Mouse (Mus musculus) stomach, embryonic 14.5 days (tissue): ENCODE measurements at regions not wholly inside any gene's neighbourhood (a gene's known extent, or its start where the extent isn't known, plus 50 kb on each side); places are given as distances from the start of the nearest gene placed in this dataset.

Experiments used
- ATAC-seq: fragments of 200-750 bp; cut with Nextera tagmentation; 2 replicates; pipeline ENCODE4 v1.8.0; 2017; ENCODE audit warnings: low read depth, moderate TSS enrichment; ENCODE audit not compliant: insufficient number of reproducible peaks, insufficient read depth, low FRiP score
- H3K27ac ChIP-seq: fragments of 300-500 bp; sonication (generic); 2 replicates; pipeline ENCODE4 v1.5.1; 2014; ENCODE audit warnings: mild to moderate bottlenecking, low read length, moderate library complexity, mixed read lengths
- H3K27me3 ChIP-seq: fragments of 300-500 bp; sonication (generic); 2 replicates; pipeline ENCODE4 v1.6.1; 2014; ENCODE audit warnings: low read length, control low read depth, mixed read lengths; ENCODE audit not compliant: control insufficient read depth, insufficient read depth
- H3K36me3 ChIP-seq: fragments of 300-500 bp; sonication (generic); 2 replicates; pipeline ENCODE4 v1.6.1; 2014; ENCODE audit warnings: mild to moderate bottlenecking, control low read depth, low read length, moderate library complexity, mixed read lengths; ENCODE audit not compliant: control insufficient read depth, insufficient read depth
- H3K4me1 ChIP-seq: fragments of 300-500 bp; sonication (generic); 2 replicates; pipeline ENCODE4 v1.6.1; 2014; ENCODE audit warnings: low read length, control low read depth, mixed read lengths; ENCODE audit not compliant: control insufficient read depth, insufficient read depth
- H3K4me2 ChIP-seq: fragments of 300-500 bp; sonication (generic); replicated peaks from 2 replicates; pipeline ENCODE4 v1.6.1; 2014; ENCODE audit warnings: low read depth, low read length, control low read depth
- H3K4me3 ChIP-seq: fragments of 300-500 bp; sonication (generic); 2 replicates; pipeline ENCODE4 v1.5.1; 2014; ENCODE audit warnings: low read depth, low read length, control low read depth
- H3K9ac ChIP-seq: fragments of 300-500 bp; sonication (generic); replicated peaks from 2 replicates; pipeline ENCODE4 v1.6.1; 2014; ENCODE audit warnings: low read depth, mild to moderate bottlenecking, control low read depth, low read length, moderate library complexity, mixed read lengths
- H3K9me3 ChIP-seq: fragments of 300-500 bp; sonication (generic); 2 replicates; pipeline ENCODE4 v1.6.1; 2016; ENCODE audit warnings: low read depth, low read length, control low read depth; ENCODE audit not compliant: control insufficient read depth
- WGBS: fragments of 180-500 bp; shearing (Covaris S2); extraction: QIAGEN DNeasy Blood & Tissue Kit; methylation state at CpG from one replicate; pipeline ENCODE4 v1.1.7; 2014; 5-methylcytosine and 5-hydroxymethylcytosine counted together

DNA sequence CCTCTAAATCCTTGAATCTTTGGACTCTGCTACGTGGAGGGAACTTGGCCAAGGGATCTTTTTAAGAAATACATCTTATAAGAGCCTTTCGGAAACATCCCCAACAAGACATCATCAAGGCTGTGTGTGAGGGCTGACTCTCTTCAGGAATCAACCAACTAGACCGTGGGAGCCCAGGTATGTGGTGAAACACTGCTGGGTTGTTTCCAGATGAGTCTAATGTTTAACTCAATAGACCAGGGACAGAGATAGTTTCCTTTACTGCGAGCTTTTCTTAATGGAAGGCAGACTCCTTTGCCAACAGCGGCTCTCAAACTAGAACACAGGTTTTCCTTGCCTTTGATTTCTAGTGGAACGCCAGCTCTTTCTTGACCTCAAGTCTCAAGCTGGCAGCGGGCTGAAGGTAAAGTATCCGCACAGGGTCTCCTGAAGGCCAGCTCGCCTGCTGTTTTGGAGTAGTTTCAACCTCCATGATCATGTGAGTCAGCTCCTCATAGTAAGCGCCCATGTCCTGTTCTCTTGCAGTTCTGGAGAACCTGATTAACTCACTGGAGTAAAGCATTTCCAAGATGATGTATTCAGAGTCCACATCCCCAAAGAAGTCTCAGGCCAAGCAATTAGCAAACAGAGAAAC, 345.7 kb upstream of the Prkcq start:
- Histone ChIP-seq H3K36me3 (no peaks in the 10 kb centered on the region), H3K4me2 (peak overlapping the region; percentile 44), H3K9me3 (no peaks in the 10 kb centered on the region), H3K4me1 (no peaks in the 10 kb centered on the region), H3K27ac (no peak overlapping the region), H3K27me3 (no peaks in the 10 kb centered on the region), H3K4me3 (peak overlapping the region; percentile 34), H3K9ac (no peak overlapping the region)
- ATAC-seq: no peak
- 69% methylated on average over 10 of the region's 10 CpGs for WGBS

DNA sequence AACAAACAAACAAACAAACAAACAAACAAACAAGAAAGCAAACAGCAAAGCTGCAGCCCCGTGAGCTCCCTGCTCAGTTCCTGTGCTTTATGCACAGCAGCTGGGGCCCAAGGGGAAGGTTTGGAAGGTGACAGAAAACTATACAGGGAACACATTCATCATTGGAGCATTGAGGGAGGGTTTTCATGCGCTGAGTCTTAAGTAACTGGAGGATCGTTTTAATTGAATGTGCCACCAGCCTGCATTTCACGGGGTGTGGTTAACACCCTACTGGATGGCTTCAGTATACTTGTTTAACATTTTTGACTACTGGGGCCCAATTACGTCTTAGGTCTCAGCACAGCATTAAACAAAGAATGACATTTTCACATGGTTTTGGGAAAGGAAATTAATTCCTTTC, 331.9 kb upstream of the Prkcq start:
- WGBS: 34% methylated on average over 5 of the region's 5 CpGs
- no peak overlapping the region for H3K4me3 ChIP-seq
- H3K9ac ChIP-seq: no peak overlapping the region
- no peak overlapping the region for H3K27ac ChIP-seq
- H3K9me3 ChIP-seq: peaks cover 6% of the 10 kb centered on the region; the same call in 1 of the 2 replicates
- H3K4me1 ChIP-seq: no peaks in the 10 kb centered on the region
- no peaks in the 10 kb centered on the region for H3K36me3 ChIP-seq
- H3K27me3 ChIP-seq: no peaks in the 10 kb centered on the region
- no peak overlapping the region for H3K4me2 ChIP-seq
- ATAC-seq: no peak

DNA sequence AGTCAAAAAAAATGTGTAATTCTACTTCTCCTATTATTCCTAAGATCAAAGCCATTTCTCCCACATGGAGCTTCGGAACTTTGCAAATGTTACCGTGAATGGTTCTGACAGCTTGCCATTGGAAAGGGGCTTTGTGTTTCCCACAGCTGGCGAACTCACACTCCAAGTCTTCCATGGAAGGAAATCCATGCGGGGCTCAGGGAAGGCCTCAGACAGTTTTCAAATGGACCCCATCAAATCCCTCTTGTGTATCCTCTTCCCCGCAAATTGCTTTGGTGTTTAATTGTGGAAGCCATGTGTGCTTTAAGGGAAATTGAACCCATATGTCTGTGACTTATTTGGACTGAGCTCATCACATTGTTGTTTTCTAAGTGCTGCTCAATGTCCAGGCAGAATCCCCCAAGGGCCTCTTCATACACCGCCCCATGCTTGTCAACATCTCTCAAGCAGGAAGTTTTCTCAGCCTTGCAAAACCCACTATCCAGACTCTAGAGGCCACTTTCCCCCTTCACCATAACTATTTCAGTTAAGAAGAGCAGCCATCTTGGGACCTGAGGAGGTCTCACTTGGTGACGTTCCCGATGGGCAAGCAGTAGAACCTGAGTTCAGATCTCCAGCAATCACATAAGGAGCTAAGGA, 310.1 kb upstream of the Prkcq start:
- Histone ChIP-seq H3K27ac (no peak overlapping the region), H3K4me1 (no peaks in the 10 kb centered on the region), H3K9ac (no peak overlapping the region), H3K4me2 (no peak overlapping the region), H3K4me3 (no peak overlapping the region), H3K27me3 (no peaks in the 10 kb centered on the region), H3K36me3 (no peaks in the 10 kb centered on the region), H3K9me3 (no peaks in the 10 kb centered on the region)
- ATAC-seq: no peak
- WGBS: 82% methylated on average over 8 of the region's 8 CpGs

DNA sequence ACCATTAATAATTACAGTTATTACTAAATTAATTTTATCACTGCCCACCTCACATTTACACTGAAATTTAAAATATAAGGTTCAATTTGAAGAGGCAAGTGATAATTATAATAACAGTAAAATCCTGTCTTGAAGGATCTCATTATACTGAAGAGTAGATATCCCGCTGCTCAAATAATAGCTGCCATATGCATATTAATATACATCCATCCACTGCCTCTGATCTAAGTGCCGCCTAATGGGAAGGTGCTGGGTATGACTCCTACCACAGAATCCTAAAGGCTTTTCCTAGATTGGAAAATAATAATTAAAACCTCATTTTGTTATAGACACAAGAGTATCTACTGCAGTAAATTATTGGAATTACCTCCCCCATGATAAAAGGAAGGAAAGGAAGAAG, 307.5 kb upstream of the Prkcq start:
- no peak overlapping the region for H3K4me2 ChIP-seq
- no peaks in the 10 kb centered on the region for H3K9me3 ChIP-seq
- 86% methylated on average over 2 of the region's 2 CpGs for WGBS
- no peaks in the 10 kb centered on the region for H3K27me3 ChIP-seq
- no peak overlapping the region for H3K9ac ChIP-seq
- no peaks in the 10 kb centered on the region for H3K4me1 ChIP-seq
- H3K36me3 ChIP-seq: no peaks in the 10 kb centered on the region
- no peak overlapping the region for H3K27ac ChIP-seq
- no peak overlapping the region for H3K4me3 ChIP-seq
- ATAC-seq: no peak

DNA sequence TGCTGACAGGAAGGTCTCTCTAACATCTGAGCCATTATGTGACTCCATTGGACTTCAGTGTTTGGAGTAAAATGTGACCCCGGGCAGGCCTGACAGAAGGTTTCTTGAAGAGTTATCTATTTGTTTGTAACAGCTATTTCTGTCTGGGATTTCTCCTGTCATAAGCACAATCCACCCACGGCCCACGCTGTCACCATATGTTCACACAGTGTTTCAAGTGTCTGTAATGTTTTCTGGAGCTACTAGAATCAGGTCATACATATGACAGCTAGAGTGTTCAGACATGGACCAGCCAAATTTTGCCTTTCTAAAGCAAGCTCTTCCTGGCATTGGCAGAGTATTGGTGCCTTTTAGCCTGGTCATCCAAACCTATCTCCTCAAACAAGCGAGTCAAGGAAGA, 297.6 kb upstream of the Prkcq start:
- H3K9ac ChIP-seq: no peak overlapping the region
- no peak for ATAC-seq
- H3K36me3 ChIP-seq: no peaks in the 10 kb centered on the region
- H3K4me1 ChIP-seq: no peaks in the 10 kb centered on the region
- no peak overlapping the region for H3K27ac ChIP-seq
- no peaks in the 10 kb centered on the region for H3K27me3 ChIP-seq
- WGBS: 82% methylated on average over 4 of the region's 4 CpGs
- no peaks in the 10 kb centered on the region for H3K9me3 ChIP-seq
- no peak overlapping the region for H3K4me2 ChIP-seq
- H3K4me3 ChIP-seq: no peak overlapping the region

DNA sequence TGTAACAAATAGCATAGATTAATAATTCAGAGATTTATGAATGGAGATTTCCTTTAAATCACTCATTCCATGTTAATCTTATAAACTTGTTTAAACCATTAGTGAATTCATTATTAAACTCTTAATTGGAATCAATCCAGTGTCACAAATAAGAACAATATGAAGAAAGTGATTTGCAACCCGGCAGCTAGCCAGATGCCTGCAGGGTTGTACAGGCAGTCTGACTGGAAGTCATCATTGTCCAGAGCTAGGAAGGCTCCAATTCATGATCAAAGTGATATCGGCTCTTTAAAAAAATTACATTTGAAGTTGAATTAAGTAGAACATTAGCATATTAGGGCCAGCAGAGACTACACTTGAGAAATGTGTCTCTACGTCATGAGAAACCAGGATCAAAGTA, 270.0 kb upstream of the Prkcq start:
- no peaks in the 10 kb centered on the region for H3K4me1 ChIP-seq
- H3K27ac ChIP-seq: no peak overlapping the region
- ATAC-seq: no peak
- no peaks in the 10 kb centered on the region for H3K9me3 ChIP-seq
- 91% methylated on average over 3 of the region's 3 CpGs for WGBS
- no peak overlapping the region for H3K4me2 ChIP-seq
- no peak overlapping the region for H3K4me3 ChIP-seq
- no peaks in the 10 kb centered on the region for H3K36me3 ChIP-seq
- no peak overlapping the region for H3K9ac ChIP-seq
- H3K27me3 ChIP-seq: no peaks in the 10 kb centered on the region

DNA sequence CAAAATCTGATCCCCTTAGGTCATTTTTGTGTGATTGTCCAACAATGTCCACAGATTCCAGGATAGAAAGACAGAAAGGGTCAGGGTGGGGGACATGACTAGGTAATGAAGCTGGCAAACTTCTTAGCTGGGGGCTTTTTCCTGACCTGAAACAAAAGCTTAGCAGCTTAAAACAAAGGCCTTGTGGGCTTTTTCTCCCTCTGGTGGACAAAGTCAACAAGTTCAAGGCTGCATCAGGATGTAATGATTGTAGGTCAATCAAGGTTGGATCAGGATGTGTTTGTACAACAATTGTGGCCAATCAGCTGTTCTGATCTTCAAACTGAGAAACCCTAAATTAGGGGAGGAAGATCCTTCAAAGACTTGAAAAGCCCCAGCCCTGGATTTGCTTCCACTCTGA, 252.0 kb upstream of the Prkcq start:
- H3K4me2 ChIP-seq: no peak overlapping the region
- 0 out of 2 replicates have a peak, but pooled peaks cover 3% of the 10 kb centered on the region for H3K4me1 ChIP-seq
- H3K27ac ChIP-seq: no peak overlapping the region
- H3K9ac ChIP-seq: no peak overlapping the region
- H3K9me3 ChIP-seq: no peaks in the 10 kb centered on the region
- ATAC-seq: no peak
- no peaks in the 10 kb centered on the region for H3K27me3 ChIP-seq
- H3K36me3 ChIP-seq: no peaks in the 10 kb centered on the region
- H3K4me3 ChIP-seq: no peak overlapping the region

DNA sequence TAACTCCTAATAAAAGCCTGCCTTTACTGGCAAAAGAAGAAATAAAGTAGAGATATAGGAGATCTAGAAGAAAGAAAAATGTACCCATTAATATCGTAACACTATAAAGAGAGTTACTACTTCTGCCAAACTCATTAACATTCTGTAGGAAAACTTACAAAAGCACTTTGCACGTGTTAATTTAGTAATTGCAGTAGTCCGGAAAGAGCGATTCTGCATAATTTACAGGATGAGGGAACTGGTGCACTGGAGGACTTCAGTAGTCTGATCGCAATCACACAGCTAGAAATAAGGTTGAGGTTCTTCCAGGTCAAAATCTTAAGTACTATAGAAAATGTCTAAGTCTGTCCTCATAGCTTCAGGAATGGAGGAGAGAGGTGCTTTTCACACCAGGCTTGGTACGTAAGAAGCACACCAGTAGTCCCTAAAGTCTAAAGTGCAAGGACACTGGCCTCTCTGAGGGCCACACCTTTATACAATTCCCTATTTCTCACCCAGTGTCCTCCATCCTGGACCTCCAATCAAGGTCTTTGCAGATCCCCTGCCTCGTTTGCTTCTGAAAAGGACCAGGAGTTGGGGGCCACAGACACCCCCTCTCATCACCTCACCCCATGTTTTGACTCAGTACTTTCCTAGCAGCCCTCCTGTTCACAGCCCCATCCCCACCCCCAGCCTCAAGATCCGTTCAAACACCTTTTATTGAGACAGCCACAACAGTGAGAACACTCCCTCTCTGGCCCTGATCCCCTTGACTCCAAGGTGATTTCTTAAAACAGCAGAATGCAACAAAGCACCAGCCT, 251.0 kb upstream of the Prkcq start:
- Histone ChIP-seq H3K27me3 (no peaks in the 10 kb centered on the region), H3K36me3 (no peaks in the 10 kb centered on the region), H3K4me1 (0 out of 2 replicates have a peak, but pooled peaks cover 3% of the 10 kb centered on the region), H3K4me2 (no peak overlapping the region), H3K4me3 (no peak overlapping the region), H3K9ac (no peak overlapping the region), H3K9me3 (no peaks in the 10 kb centered on the region), H3K27ac (no peak overlapping the region)
- no peak for ATAC-seq
- WGBS: 69% methylated on average over 8 of the region's 8 CpGs
